Mouse (Mus musculus) heart, postnatal 4 days (tissue): ENCODE measurements around the gene Ramac. TPM values are rescaled to one million over a fixed set of nuclear protein-coding genes. Genes with fewer than 3 reads are reported as not detected.

ENCODE experiments used
- DNase-seq: peaks from one replicate; pipeline ENCODE4 v3.0.0; 2021
- total RNA-seq, 2 experiments: library from RNA; stranded (reverse); gene quantifications; 2 replicates each; pipeline ENCODE4 v1.2.3; 2021

Ramac gene
- total RNA-seq: 10 to 100 TPM; 28.6 to 32.2 TPM

- DNase-seq: peak; percentile 93
Observed at GRCm38 (mm10) chr7:81762180-81763109, at the start of gene Ramac. TSS of gene Ramac (plus strand) at chr7:81762925.

GRCm38 (mm10) chr7:81718657-81719056, 44.1 kb upstream of the Ramac start:
- no peak for DNase-seq

- no peak for DNase-seq
Observed at GRCm38 (mm10) chr7:81719216-81719661, 43.5 kb upstream of the Ramac start.

GRCm38 (mm10) chr7:81721271-81721670, 41.5 kb upstream of the Ramac start:
- DNase-seq: peak; percentile 20

GRCm38 (mm10) chr7:81723851-81724250, 38.9 kb upstream of the Ramac start:
- DNase-seq: no peak

- DNase-seq: peak; percentile 40
Observed at GRCm38 (mm10) chr7:81725986-81726727, 36.6 kb upstream of the Ramac start.

- peak; percentile 21 for DNase-seq
Observed at GRCm38 (mm10) chr7:81726728-81727005, 36.1 kb upstream of the Ramac start.

- DNase-seq: no peak
Observed at GRCm38 (mm10) chr7:81727716-81728115, 35.0 kb upstream of the Ramac start.

GRCm38 (mm10) chr7:81729787-81730186, 32.9 kb upstream of the Ramac start:
- DNase-seq: no peak

GRCm38 (mm10) chr7:81731181-81731651, 31.5 kb upstream of the Ramac start:
- DNase-seq: no peak

- DNase-seq: no peak
Observed at GRCm38 (mm10) chr7:81732183-81733089, 30.3 kb upstream of the Ramac start.

- DNase-seq: no peak
Observed at GRCm38 (mm10) chr7:81735300-81736048, 27.3 kb upstream of the Ramac start.

GRCm38 (mm10) chr7:81738720-81739385, 23.9 kb upstream of the Ramac start:
- DNase-seq: no peak

- DNase-seq: no peak
Observed at GRCm38 (mm10) chr7:81740010-81740409, 22.7 kb upstream of the Ramac start.

- DNase-seq: peak; percentile 53
Observed at GRCm38 (mm10) chr7:81744145-81744544, 18.6 kb upstream of the Ramac start.

GRCm38 (mm10) chr7:81747956-81748355, 14.8 kb upstream of the Ramac start:
- no peak for DNase-seq

GRCm38 (mm10) chr7:81763110-81763845, 553 bp downstream of the Ramac start:
- DNase-seq: no peak

- DNase-seq: peak; percentile 18
Observed at GRCm38 (mm10) chr7:81772786-81773539, 10.2 kb downstream of the Ramac start.

- no peak for DNase-seq
Observed at GRCm38 (mm10) chr7:81775325-81775724, 12.6 kb downstream of the Ramac start.
